Mouse (Mus musculus): ENCODE results near the gene Chrd.

GRCm38 (mm10) chr16:20736168-20736567, 3.2 kb downstream of the Chrd start:
- TF ChIP-seq POLR2A (IDR thresholded peaks at IDR 0.05; ENCODE audit: control insufficient read depth, extremely low read depth, insufficient read depth, low read length, poor library complexity) (no peak), CTCF (IDR thresholded peaks at IDR 0.05; ENCODE audit: borderline replicate concordance, control insufficient read depth, extremely low read depth, insufficient read depth, low read length, poor library complexity) (no peak)
